In genomic region chr4:116596379-116596778, GRCm38 (mm10) we compare ENCODE assay signal across 7 mouse cellular contexts. TPM values are rescaled to one million over a fixed set of nuclear protein-coding genes. Genes with fewer than 3 reads are reported as not detected.
A peak's percentile ranks its signal among the peaks of the same experiment; 100 is the strongest.
DNase-seq lines count a peak whose midpoint lies in the region; ATAC-seq lines count a peak whose summit lies in the region.

Gene Ccdc17, plus strand, starts transcription at chr4:116596654.

- no peaks in the 10 kb centered on the region for H3K27me3 ChIP-seq in embryonic facial prominence, embryonic 13.5 days
- no peaks in the 10 kb centered on the region for H3K27me3 ChIP-seq in midbrain, embryonic 10.5 days (ENCODE audit: low read depth, poor library complexity, severe bottlenecking)

- peak within 1 kb of the TSS; percentile 84 for H3K4me2 ChIP-seq in embryonic facial prominence, embryonic 13.5 days

- H3K9me3 ChIP-seq in embryonic facial prominence, embryonic 13.5 days, result no peaks in the 10 kb centered on the region
- H3K9me3 ChIP-seq in midbrain, embryonic 10.5 days (replicated peaks), result no peaks in the 10 kb centered on the region

- peak within 1 kb of the TSS; percentile 61 for H3K4me3 ChIP-seq in embryonic facial prominence, embryonic 13.5 days
- peak within 1 kb of the TSS; percentile 72 for H3K4me3 ChIP-seq in midbrain, embryonic 10.5 days

- peaks cover 21% of the 10 kb centered on the region for H3K4me1 ChIP-seq in embryonic facial prominence, embryonic 13.5 days
- peaks cover 31% of the 10 kb centered on the region for H3K4me1 ChIP-seq in midbrain, embryonic 10.5 days

- intact Hi-C loops in gastrocnemius, postnatal 36 days (cut with DNase I), result no loop called here

- DNase-seq in urinary bladder, adult 18-20 months (ENCODE audit: low spot score in 2 of 2), result peak; percentile 25 to 37
- no peak for DNase-seq in urinary bladder, postnatal 25 days (ENCODE audit: low spot score)
- peak; percentile 16 for DNase-seq in kidney, adult 9 months
- no peak for DNase-seq in midbrain, embryonic 10.5 days (ENCODE audit: low spot score)
- DNase-seq in frontal cortex, postnatal 25 days (ENCODE audit: low spot score in 2 of 2), result no peak
- DNase-seq in gastrocnemius, postnatal 36 days, result no peak

- 33% methylated on average over 5 of the region's 5 CpGs for WGBS in embryonic facial prominence, embryonic 13.5 days
- WGBS in midbrain, embryonic 10.5 days, result 32% methylated on average over 5 of the region's 5 CpGs

- peak within 1 kb of the TSS; percentile 74 for H3K9ac ChIP-seq in embryonic facial prominence, embryonic 13.5 days

- ATAC-seq in embryonic facial prominence, embryonic 13.5 days (ENCODE audit: insufficient number of reproducible peaks, insufficient read depth, low FRiP score, low TSS enrichment, low read depth), result no peak

- H3K27ac ChIP-seq in embryonic facial prominence, embryonic 13.5 days, result peak within 1 kb of the TSS; percentile 52
- H3K27ac ChIP-seq in midbrain, embryonic 10.5 days (replicated peaks), result peak within 1 kb of the TSS; percentile 73

- peaks cover 51% of the 10 kb centered on the region for H3K36me3 ChIP-seq in embryonic facial prominence, embryonic 13.5 days
- H3K36me3 ChIP-seq in midbrain, embryonic 10.5 days, result peaks cover 59% of the 10 kb centered on the region

RNA-seq across cellular contexts. Expression of gene Ccdc17, which starts in this region (rescaled TPM):
- polyA plus RNA-seq in embryonic facial prominence, embryonic 13.5 days (2015; fragmentation: Nextera tagmentation; extraction: Ambion mirVana), result 3.1 and 5.0 TPM in 2 replicates
- polyA plus RNA-seq in midbrain, embryonic 10.5 days (2016; fragmentation: Nextera tagmentation; extraction: Ambion mirVana), result 1.9 and 3.5 TPM in 2 replicates
- 1 to 10 TPM; 1.6 to 2.2 TPM for total RNA-seq in gastrocnemius, postnatal 36 days (2021)

Comparison
In these comparisons a context has a peak if more than half of its experiments do, and no peak if none do; other contexts are left out.
1. DNase-seq: peak in urinary bladder, adult 18-20 months (2 of 2) and kidney, adult 9 months (single experiment); none in urinary bladder, postnatal 25 days (single experiment), midbrain, embryonic 10.5 days (single experiment), frontal cortex, postnatal 25 days (0 of 2) and gastrocnemius, postnatal 36 days (0 of 2).